Mouse (Mus musculus) mammary gland, adult 2 months (tissue): ENCODE results near the gene Asphd2. TPM values are rescaled to one million over a fixed set of nuclear protein-coding genes. Genes with fewer than 3 reads are reported as not detected.

Experiments
- polyA plus RNA-seq: library from polyadenylated mRNA; depleted of rRNA; stranded (reverse); fragments of >200 nt; gene quantifications from 2 replicates; pipeline ENCODE4 v1.2.3, GENCODE M21; 2012; ENCODE audit warnings: low replicate concordance; rRNA removed

Gene Asphd2
- 4.9 and 6.1 TPM in 2 replicates for polyA plus RNA-seq

DNA sequence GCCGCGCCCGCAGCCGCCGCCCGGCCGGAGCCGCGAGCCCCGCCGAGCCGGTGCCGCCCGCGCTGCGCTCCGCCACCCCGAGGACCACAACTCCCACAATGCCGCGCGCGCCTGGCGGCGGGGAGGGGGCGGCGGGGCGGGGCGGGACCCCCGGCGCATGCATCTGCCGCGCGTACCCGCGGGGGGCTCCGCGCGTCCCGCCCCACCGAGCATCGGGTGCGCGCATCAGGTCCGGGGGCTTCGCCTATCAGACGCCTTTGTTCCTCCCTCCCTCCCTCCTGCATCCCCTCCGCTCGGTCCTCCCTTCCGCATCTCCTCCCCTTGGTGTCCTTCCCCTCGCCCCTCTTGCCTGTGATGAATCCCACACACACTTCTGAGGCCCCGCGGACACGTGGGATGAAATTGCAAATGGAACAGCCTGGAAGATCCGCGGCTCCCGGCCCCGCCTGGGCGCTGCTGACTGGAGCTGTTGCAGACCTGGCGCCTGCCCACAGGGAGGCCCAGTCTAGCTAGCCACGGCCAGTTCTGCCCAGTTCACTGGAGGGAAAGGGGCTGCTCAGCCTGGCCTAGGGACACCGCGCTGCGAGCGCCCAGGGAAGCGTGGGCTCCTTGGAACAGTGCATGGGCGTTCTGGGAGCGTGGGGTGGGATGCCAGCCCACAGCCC, at the start of gene Asphd2:
Asphd2 (minus strand) TSS at position 88 of the 665 bp plus-strand sequence.

DNA sequence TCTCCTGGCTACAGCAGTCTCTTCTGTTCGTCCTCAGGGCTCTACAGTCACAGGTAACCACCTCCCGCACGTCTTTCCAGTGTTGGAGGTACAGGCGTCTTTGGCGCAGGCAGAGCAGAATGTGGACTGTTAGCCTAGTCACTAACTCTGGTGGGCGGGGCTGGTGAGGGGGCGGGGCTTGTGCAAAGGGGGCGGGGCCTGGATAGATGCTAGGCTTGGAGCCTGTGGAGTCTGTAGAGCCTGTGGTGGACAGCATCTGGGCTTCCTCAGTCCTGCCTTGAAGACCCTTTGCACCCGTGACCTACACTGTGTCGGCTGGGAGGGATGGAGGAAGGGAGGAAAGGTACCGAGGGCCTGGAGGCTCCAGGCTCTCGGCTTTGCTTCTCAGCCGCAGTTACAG, 38.8 kb downstream of the Asphd2 start, which contains the start of gene Gm6583:
Gm6583 (minus strand) TSS at position 124 of the 400 bp plus-strand sequence.

DNA sequence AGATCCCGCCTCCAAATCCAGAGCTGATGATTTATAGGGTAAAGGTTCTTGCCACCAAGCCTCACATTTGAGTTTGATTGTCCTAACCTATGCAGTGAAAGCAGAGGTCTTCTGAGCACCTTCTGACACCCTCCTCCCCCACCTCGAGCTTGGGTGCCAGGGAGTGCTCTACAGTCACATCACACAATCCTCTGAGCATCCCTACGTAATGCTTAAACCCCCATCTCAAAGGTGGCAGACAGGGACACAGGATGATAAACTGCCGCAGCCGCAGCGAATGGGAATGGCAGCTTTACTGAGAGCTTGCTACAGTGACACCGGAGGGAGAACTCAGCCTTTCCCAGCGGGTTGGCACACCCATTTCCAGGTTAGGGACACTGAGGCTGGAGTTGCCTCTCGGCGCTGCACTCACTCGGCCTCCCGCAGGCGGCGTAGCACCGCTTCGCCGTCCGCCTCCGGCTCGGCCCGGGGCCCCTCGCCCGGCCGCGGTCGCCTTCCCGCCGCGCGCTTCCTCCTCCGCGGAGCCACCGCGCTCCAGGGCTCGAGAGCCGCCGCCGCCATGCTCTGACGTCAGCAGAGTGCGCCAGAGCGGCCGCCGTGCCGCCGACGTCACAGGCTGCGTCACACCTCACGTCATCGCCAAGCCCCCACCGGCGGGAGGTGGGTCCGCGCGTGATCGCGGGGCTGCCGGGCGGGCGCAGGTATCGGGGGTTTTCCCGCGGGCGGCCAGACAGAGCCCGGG, 52.0 kb downstream of the Asphd2 start, which contains the start of the genes Srrd and Hps4:
Srrd (minus strand) TSS at position 578 of the 742 bp plus-strand sequence.
Hps4 (plus strand) TSS at position 621 of the 742 bp plus-strand sequence.

Other genes starting within 250 kb of the Asphd2 start
- gene Cryba4, start 142.3 kb downstream of the Asphd2 start, polyA plus RNA-seq: 1.2 TPM in 1 of 2 replicates, not detected in the other
- 0.27 TPM in 1 of 2 replicates, not detected in the other for gene Crybb1, start 139.1 kb downstream of the Asphd2 start, polyA plus RNA-seq
- 49.2 and 96.8 TPM in 2 replicates for gene Tpst2, start 118.2 kb downstream of the Asphd2 start, polyA plus RNA-seq
- gene Tfip11, start 68.5 kb downstream of the Asphd2 start, polyA plus RNA-seq: 28.2 and 38.2 TPM in 2 replicates
- gene Srrd, start 51.8 kb downstream of the Asphd2 start, polyA plus RNA-seq: 46.8 and 51.7 TPM in 2 replicates
- 40.5 and 58.5 TPM in 2 replicates for gene Hps4, start 51.8 kb downstream of the Asphd2 start, polyA plus RNA-seq
- not detected in 2 replicates for gene Gm6583, start 38.8 kb downstream of the Asphd2 start, polyA plus RNA-seq
- gene Gm6588, start 54.6 kb upstream of the Asphd2 start, polyA plus RNA-seq: not detected in 2 replicates
- gene Sez6l, start 182.3 kb upstream of the Asphd2 start, polyA plus RNA-seq: 0.26 and 0.30 TPM in 2 replicates